Mouse (Mus musculus): ENCODE measurements around the gene Vpreb3.

Gene Vpreb3

DNA sequence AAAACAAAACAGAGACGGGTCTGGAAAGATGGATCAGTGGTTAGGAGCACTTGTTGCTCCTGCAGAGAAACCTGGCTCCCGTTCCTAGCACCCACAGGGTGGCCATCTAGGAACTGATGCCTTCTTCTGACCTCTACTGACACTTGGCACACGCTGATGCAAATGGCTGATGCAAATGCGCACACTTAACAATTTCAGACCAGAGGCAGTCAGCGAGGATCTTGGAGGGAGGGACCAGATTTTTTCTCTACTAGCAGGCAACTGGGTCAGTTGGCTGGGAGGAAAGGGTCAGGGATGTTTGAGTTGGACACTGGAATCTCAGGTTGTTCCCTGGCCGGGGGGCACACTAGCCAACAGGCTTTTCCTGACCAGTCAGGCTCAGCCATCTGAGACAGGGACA, 10.0 kb upstream of the Vpreb3 start, which contains the start of gene Chchd10:
Gene Chchd10 (plus strand): TSS at position 240 of the 400 bp plus-strand sequence.
- no peak for DNase-seq

DNA sequence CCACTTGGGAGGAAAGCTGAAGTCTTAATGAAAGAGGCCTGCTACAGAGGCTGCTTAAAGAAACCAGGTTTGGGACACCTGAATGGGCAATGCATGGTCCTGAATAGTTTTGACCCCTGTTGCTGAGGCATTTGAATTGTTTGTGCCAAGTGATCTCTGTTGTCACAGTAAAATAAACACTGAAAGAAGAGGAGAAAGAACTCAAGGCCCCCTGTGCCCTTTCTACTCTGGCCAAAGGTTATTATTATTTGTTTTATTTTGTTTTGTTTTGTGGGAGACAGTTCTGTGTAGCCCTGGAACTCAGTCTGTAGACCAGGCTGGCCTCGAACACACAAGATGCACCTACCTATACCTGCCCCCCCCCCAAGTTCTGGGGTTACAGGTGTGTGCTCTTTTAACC, 7.9 kb upstream of the Vpreb3 start:
- no peak for DNase-seq

DNA sequence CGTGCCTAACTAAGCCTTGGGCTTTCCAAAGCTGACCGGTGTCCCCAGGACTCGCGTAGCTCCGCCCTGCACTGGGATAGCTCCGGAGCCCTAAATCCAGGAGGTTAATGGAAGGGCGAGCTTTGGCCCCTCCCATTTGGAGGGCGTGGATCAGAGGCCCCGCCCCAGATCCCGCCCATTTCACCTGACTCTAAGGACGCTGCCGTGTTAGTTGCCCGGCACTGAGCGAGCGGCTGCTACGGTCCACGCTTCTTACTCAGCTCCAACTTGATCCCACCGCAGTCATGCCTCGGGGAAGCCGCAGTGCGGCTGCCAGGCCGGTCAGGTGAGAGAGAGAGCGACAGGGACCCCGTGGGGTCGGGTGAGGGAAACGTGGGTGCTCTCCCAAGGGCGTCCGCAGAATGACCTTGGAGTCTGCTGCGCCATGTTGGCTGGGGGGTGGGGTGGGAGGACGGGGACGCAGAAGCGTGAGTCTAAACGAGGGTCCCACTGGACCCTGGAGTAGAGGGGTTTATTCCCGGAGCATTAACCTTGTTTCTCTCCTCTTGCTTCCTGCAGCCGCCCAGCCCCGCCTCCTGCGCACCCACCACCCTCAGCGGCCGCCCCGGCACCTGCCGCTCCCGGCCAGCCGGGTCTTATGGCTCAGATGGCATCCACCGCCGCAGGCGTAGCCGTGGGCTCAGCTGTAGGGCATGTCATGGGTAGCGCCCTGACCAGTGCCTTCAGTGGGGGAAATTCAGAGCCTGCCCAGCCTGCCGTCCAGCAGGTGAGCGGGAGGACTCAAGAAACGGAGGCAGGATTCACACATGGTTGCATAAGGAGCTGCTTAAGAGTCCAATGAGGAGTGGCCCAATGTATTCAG, 6.9 kb upstream of the Vpreb3 start, which contains the start of gene Mmp11:
Gene Mmp11 (minus strand): TSS at position 817 of the 862 bp plus-strand sequence.
- peak; percentile 58 for DNase-seq

DNA sequence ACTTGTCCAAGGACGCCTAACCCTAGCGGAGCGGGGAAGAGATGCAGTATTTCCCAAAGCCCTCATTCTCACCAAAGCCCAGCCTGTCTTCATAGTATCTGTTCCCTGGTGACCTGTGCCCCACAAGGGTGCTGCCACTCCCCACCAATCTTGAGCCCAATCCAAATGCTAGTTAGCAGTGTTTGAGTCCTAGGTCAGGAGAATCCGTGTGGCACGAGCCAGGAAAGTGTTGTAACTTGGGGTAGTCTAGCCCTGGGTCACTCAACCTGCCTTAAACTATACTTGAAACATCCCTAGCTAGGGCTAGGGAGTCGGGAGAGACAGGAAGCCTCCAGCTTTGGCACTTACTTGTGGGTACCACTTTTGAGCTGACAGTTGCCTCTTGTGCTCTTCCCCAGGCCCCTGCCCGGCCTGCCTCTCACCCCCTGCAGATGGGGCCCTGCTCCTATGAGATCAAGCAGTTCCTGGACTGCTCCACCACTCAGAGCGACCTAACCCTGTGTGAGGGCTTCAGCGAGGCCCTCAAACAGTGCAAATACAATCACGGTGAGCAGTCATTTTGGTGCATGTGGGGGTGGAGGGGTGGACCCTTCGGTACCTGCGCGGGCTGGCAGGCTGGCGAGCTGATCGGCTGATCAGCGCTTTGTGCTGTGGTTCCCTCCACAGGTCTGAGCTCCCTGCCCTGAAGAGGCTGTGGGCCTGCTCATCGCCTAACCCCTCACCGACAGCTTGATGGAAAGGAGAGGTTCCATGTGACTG, 5.8 kb upstream of the Vpreb3 start:
- no peak for DNase-seq

DNA sequence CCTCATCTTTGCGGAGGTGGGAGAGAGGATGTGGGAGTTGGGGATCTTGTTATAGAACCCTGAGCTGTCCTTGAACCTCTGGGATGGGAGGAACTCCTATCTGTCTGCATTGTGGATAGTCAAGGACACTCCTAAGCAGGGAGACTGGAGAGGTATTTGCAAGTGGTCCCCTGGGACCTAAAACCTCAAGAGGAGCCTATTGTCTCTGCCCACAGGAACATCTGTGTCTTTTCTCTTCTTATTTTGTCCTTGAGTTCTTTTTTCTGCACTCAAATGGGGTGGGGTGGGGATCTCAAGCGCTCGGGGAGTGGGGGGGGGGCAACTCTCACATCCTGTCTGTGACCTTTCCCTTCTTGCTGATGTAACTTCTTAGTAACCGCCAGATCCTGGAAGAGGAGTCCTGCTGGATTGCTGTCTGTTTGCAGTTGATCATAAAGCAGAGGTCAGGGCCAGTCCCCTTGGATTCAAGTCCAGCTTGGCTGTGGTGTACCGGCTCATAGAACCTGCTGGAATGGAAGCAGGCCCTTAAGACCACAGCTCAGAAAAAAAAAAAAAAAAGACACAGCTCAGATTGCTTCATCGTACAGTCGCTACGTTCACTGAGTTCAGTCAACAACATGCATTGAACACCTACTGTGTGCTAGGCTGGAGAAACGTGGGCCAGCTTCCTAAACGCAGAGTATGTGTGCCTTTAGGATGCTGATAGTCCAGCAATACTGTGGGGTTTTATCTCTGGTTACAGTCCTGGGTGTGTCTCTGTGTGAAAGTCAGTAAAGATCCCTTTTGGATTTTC, 4.8 kb upstream of the Vpreb3 start:
- no peak for DNase-seq

DNA sequence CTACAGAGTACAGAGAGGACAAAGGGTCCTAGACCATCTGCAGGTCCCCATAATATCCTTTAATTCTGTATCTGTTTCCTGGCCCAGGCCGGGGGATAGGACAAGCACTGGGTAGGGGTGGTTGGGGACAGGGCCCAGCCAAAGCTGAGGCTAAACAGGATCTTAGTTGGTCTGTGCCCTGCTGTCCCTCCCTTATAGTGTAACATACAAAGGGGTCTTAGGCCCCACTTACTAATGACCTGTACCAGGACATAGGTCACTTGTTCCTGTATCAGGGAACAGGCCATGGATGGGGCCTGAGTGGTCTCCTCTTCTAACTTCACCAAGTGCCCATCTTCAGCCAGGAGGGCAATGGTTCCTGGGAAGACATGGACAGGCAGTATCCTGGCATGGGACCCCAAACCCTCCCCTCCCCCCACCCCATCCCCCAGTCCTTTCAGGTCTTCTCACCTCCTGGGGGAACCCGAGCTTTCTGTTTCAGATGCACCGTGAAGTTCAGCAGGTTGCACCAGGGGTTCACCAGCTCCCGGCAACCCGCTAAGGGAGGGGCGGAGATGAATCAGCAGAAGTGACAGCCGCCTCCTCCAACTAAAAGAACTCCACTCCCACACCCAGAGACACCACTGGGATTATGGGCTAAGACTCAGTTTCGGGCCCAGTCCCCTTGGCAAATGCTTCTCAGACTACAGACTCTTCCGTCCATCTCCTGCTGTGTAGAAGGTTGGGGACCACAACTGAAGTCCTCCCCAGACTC, 3.2 kb upstream of the Vpreb3 start:
- DNase-seq, result no peak

DNA sequence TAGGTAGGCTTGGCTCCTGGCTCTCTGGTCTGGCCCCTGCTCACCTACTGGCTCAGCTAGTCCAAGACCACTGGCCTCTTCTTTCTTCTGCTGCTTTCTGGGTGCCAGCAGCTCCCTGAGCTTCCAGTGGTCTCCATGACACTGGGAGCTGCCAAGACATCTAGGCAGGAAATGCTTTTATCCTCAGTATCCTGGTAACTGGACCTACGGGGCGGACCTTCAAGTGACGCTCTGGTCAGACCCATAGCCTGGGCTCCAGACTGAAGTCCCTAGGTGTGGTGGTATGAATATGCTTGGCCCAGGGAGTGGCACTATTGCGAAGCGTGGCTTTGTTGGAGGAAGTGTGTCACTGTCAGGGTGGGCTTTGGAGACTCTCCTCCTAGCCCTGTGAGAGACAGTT, 2.3 kb upstream of the Vpreb3 start, which contains the start of gene Gm867:
Gene Gm867 (minus strand): TSS at position 153 of the 400 bp plus-strand sequence.
- DNase-seq, result no peak

DNA sequence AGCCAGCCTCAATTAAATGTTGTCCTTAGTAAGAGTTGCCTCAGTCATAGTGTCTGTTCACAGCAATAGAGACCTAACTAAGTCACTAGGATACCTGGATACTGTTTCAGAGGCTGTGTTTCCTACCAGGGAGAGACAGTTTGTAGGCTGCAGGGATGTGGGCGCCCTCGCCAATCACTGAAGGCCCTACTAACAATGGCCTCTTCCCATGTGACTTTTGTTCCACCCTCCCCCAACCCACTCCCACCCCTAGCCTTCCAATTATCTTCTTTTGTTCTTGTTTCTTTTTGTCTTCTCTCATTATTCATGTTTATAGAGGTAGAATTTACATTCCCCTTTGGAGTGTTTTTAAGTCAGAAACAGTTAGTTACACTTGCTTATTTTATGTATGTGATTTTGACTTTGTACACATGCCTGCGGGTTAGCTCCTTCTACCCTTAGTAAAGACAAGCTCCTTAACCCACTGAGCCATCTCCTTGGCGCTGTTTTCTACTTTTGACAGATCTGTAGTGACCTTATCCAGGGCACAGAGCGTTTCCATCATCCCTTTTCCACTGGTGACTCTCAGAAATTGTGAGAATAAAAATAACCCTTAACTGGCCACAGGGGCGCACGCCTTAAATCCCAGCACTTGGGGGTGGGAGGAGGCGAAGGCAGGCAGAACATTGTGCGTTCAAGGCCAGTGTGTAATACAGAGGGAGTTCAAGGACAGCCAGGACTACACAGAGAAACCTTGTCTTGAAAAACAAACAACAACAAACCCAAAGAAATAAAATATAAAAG, 1.6 kb upstream of the Vpreb3 start:
- DNase-seq, result no peak

DNA sequence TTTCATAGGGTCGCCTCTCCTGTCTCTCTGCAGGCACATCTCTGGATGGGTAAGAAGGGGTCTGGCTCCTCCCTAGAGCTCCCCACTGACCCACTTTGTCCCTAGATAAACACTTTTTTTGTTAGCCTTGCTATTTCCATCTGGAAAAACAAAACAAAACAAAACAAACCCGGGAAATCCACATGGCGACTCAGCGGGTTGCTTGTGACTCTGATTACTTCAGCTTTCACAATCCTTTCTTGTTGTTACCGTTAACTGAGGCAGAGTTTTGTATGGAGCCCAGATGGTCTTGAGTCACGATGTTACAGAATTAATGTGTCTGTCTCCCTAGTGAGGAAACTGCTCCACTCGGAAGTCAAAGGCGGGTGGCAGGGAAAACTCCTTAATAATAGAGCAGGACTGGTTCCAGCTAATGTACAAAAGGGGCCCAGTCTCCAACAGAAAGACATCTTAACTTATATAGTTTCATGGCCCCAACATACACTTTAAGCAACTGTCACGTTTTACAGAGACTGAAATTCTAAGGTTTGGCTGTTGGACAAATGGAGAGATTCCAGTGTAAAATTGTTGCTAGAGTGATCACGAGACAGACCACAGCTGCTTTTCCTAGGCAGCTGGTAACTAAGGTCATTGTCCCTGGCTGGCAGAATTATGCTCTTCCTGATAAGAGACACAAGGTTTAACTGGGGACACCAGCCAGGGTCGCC, 1.4 kb downstream of the Vpreb3 start:
- no peak for DNase-seq

DNA sequence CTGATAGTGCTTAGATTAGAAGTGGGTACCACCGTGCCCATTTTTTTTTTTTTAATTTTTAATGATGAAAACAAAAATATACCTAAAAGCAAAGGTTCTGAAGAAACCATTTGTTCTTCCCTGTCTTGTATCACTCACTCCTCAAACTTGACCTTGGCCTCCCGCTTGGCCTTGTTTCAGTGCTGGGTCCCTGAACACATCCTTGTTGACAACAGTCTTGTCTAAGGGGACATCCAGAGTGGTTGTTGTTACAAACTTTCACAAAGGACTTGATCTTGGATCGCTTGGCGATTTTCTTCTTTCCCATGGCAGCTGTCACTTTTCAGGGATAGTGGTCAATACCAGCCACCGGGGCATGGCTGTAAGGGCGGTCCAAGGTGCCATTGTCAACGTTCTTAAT, 2.4 kb downstream of the Vpreb3 start:
- DNase-seq, result no peak

DNA sequence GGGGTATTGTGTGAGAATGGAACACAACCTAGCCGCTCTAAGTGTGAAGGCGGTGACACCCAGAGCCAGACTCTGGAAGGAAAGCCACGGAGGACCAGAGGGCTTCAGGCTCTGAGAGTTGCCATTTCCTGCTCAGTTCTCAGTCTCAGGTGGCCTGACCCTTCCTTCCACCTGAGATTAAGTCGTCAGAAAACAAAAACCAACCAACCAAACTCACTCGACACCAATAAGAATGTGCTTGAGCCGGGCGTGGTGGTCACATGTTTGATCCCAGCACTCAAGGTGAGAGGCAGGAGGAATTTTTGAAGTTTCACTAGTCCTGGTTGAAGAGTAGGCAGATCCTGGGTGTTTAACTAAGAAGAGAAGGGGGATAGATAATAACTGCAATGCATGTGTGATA, 3.0 kb downstream of the Vpreb3 start:
- DNase-seq, result no peak

DNA sequence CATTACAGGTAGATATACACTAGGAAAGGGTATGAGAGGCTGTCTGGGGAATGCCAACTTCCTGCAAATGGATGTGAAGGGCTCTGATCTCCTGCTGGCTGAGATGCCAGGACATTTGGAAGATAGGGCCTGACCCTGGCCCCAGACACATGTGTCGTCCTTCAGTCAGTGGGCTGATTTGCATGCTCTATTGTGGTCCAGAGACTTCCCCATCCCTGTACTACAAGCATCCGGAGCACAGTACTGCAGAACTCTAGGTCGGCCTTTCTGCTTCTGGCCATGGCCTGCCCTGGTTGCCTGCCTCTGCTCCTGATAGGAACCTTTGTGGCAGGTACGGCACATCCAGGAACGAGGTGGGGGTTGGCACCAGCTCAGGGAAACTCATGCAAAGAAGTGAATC, 5.2 kb downstream of the Vpreb3 start:
- DNase-seq, result no peak

DNA sequence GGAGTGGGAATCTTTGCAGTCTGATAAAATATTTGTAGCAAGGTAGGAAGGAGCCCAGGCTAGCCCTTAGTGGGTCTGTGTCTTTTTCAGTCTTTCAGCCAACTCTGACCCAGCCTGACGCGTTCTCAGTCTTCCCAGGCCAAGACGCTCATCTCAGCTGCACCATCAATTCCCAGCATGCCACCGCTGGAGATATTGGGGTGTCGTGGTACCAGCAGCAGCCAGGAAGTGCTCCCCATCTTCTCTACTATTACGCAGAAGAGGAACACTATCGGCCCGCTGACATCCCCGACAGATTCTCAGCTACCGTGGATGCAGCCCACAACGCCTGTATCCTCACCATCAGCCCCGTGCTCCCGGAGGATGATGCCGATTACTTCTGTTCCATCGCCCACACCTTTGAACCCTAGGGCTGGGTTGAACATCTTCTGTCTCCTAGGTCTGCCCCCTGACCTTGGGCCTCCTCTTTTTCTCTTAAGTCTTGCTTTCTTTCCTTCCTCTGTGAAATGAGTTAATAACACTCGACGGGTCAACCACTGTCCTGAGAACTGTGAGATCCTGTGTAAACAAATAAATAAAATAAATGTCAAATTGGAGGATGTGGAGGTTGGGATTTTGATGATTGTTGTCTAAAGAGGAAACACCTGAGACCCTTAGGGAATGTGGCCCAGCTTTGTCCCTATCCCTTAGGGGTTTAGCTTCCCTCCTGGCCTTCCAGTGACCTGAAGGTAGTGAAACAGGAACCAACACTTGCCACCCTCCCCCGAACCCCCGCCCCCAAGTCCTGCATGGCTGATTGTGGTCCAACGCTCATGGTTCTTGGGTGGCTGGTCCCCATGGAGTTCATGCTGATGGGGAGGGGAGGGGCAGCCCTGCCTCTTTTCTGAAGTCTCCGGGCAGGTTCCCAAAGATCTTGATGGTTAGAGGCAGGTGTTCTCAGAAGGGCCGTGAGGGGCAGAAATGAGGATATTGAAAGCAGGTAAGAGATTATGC, 6.5 kb downstream of the Vpreb3 start:
- no peak for DNase-seq

DNA sequence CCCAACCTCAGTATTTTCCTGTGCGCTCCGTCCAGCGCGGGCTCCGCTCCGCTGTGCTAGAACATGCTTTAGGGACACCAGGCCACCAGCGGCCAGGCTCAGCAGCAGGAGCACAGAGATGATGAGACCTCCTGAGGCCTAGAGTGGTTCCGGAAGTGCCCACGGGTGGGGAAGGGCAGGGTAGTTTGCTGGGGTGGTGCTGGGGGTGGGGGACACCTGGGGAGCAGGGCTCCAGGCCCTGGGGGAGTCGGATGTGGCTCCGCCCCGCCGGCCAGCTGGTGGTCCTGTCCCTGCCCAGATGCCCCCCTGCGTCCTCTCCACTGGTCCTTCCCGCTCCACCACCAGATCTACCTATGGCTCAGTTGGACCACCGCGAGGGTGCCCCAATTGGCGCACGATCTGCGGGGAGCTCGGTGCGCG, 7.9 kb downstream of the Vpreb3 start:
- DNase-seq, result peak; percentile 43

DNA sequence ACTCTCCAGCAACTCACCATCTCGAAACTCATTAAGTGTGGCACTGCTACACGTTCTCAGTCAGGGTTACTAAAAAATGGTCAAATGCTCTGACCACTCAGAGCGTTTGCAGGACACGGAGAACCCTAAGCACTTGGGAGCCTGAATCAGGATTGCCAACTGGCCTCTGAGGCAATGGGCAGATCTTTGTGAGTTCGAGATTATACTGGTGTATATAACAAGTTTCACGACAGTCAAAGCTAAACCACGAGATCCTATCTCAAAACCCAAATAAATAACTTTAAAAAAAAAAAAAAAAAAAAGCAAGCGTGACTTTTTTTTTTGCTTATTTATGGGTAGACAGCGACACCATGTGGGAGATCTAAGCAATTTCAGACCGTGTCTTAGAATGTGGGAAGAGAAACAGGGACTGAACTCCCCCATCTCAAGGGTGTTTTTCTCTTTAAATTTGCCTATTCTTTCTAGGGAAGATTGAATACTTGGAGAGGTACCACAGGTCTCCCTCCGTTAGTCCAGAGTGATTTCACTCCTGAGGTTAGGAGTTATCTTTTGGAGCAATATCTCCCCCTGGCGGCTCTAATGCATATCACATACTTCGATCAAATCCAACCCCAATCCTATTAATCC, 8.7 kb downstream of the Vpreb3 start:
- DNase-seq, result peak; percentile 33

DNA sequence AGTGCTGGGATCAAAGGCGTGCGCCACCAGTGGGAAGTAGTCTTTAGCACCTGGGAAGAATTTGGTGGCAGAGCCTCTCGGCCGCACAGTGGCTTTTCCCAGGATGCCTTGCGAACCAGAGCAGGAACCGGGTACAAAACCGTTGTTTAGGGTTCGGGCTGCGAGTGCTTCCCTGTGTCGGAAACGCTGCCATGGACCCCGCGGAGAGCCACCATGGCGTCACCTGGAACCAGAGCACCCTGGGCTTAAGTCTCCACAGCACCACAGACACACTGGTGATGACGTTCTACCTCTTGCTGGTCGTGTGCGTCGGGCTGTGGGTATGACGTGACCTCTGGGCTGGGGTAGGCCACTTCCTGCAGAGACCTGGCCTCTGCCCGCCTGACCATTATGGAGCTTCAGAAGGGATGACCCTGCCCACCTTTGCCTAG, 11.5 kb downstream of the Vpreb3 start, which contains the start of gene Gm5134:
Gene Gm5134 (plus strand): TSS at position 134 of the 431 bp plus-strand sequence.
- DNase-seq, result peak; percentile 44

DNA sequence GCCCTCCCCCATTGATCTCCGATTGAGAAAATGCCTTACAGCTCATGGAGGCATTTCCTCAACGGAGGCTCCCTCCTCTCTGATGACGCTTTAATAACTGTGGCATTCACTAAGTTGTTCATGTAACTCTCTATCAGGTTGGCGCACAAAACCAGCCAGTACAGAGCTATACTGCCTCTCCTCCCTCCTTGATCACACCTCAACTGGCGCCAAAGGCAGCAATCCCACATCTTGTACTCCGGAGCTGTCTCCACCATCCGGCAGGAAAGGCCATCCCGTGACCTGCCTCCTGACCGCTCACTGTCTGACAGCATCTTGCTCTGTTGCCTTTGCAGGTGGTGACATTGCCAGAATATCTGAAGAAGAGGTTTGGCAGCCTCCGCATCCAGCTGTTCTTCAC, 31.0 kb downstream of the Vpreb3 start:
- DNase-seq, result no peak

DNA sequence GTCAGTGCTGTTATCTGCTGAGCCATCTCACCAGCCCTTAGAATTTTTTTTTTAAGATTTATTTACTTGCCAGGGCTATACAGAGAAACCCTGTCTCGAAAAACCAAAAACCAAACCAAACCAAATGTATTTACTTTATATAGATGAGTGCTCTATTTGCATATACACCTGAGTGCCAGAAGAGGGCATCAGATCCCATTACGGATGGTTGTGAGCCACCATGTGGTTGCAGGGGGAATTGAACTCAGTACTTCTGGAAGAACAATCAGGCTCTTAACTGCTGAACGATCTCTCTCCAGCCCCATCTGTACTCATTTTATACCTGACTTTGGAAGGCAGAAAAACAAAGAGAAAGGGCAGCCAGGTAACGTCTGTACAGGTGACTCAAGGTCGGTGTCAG, 32.4 kb downstream of the Vpreb3 start:
- peak; percentile 40 for DNase-seq
